Mouse (Mus musculus) cerebellum, postnatal 10 days (tissue): ENCODE data around the gene Jmjd8.

ENCODE experiments used
- DNase-seq, 2 experiments: peaks; one replicate each; pipeline ENCODE4 v3.0.0; 2021; ENCODE audit warnings: mixed read lengths in 2 of 2

Gene Jmjd8

GRCm38 (mm10) chr17:25833291-25833663 is 4.6 kb downstream of the Jmjd8 start, which contains the start of gene Stub1:
Stub1 (minus strand) TSS chr17:25833404.
- DNase-seq: peak; percentile 94 to 95

- DNase-seq: peak in 1 of 2 experiments; percentile 44
These were observed 5.4 kb downstream of the Jmjd8 start for GRCm38 (mm10) chr17:25833961-25834594.

GRCm38 (mm10) chr17:25834595-25835222 is 6.0 kb downstream of the Jmjd8 start:
- DNase-seq: peak in 1 of 2 experiments; percentile 52

GRCm38 (mm10) chr17:25835301-25835700 is 6.6 kb downstream of the Jmjd8 start:
- no peak for DNase-seq

GRCm38 (mm10) chr17:25835816-25836215 is 7.1 kb downstream of the Jmjd8 start:
- DNase-seq: peak in 1 of 2 experiments; percentile 33

GRCm38 (mm10) chr17:25836397-25837075 is 7.9 kb downstream of the Jmjd8 start:
- DNase-seq: peak in 1 of 2 experiments; percentile 59

- peak; percentile 91 to 92 for DNase-seq
These were observed 8.4 kb downstream of the Jmjd8 start, which contains the start of gene Rhbdl1 for GRCm38 (mm10) chr17:25837076-25837410. Rhbdl1 (minus strand) TSS chr17:25837295.

- peak; percentile 44 to 53 for DNase-seq
These were observed 8.9 kb downstream of the Jmjd8 start for GRCm38 (mm10) chr17:25837533-25837932.

- no peak for DNase-seq
These were observed 10.2 kb downstream of the Jmjd8 start for GRCm38 (mm10) chr17:25838904-25839303.

GRCm38 (mm10) chr17:25839455-25840235 is 11.0 kb downstream of the Jmjd8 start:
- DNase-seq: peak in 1 of 2 experiments; percentile 33

GRCm38 (mm10) chr17:25840519-25840918 is 11.9 kb downstream of the Jmjd8 start:
- no peak for DNase-seq

- DNase-seq: no peak
These were observed 12.6 kb downstream of the Jmjd8 start, which contains the start of gene Gm20683 for GRCm38 (mm10) chr17:25841117-25841880. Gm20683 (minus strand) TSS chr17:25841763.

GRCm38 (mm10) chr17:25842509-25842908 is 13.8 kb downstream of the Jmjd8 start:
- DNase-seq: peak in 1 of 2 experiments; percentile 24

GRCm38 (mm10) chr17:25843122-25843521 is 14.5 kb downstream of the Jmjd8 start:
- peak in 1 of 2 experiments; percentile 28 for DNase-seq

GRCm38 (mm10) chr17:25843636-25844395 is 15.1 kb downstream of the Jmjd8 start:
- peak; percentile 51 to 72 for DNase-seq

- peak; percentile 96 to 97 for DNase-seq
These were observed 15.8 kb downstream of the Jmjd8 start, which contains the start of gene Rhot2 for GRCm38 (mm10) chr17:25844396-25844901. Rhot2 (minus strand) TSS chr17:25844851.

- no peak for DNase-seq
These were observed 31.6 kb downstream of the Jmjd8 start for GRCm38 (mm10) chr17:25860229-25860628.

- DNase-seq: peak; percentile 92 to 94
These were observed 32.4 kb downstream of the Jmjd8 start, which contains the start of gene Wdr90 for GRCm38 (mm10) chr17:25860832-25861703. Wdr90 (minus strand) TSS chr17:25861501.

GRCm38 (mm10) chr17:25861704-25862612 is 33.3 kb downstream of the Jmjd8 start:
- no peak for DNase-seq
